Mouse (Mus musculus) central nervous system, embryonic 14 days (tissue): ENCODE results near the gene Cx3cr1. TPM values are rescaled to one million over a fixed set of nuclear protein-coding genes. Genes with fewer than 3 reads are reported as not detected.

Experiments used
- polyA plus RNA-seq: library from polyadenylated mRNA; depleted of rRNA; stranded (reverse); fragments of >200 nt; gene quantifications from 2 replicates; pipeline ENCODE4 v1.2.3, GENCODE M21; 2012; rRNA removed

Gene Cx3cr1
- 4.2 and 4.7 TPM in 2 replicates for polyA plus RNA-seq

DNA sequence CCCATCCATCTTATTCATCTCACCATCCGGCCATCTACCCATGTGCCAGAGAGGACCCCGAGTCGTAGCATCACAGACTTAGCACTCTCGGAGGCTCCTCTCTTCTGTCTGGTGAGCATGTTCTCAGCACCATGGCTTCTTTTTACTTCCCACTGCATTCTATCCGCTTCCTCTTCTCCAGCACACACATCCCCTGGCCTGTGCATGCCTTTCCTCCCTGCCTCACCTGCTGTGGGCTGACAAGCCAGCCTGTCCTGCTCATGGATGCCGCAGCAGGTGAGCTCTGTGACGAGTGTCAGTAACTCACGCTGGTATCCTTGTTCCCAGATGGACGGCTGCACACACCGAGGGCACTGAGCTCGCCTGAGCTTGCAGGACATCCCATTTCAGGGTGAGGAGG lies at the start of gene Cx3cr1:
Gene Cx3cr1, minus strand, starts transcription at position 101 of the 400 bp plus-strand sequence.

GRCm38 (mm10) chr9:120110211-120111018 lies 40.7 kb upstream of the Cx3cr1 start, which contains the start of gene Slc25a38:
Gene Slc25a38, plus strand, starts transcription at chr9:120110374.

GRCm38 (mm10) chr9:120091696-120092238 lies 22.1 kb upstream of the Cx3cr1 start, which contains the start of gene Ccr8:
Gene Ccr8, plus strand, starts transcription at chr9:120092114.

GRCm38 (mm10) chr9:120023086-120023811 lies 46.4 kb downstream of the Cx3cr1 start, which contains the start of gene Xirp1:
Gene Xirp1, minus strand, starts transcription at chr9:120023598.

GRCm38 (mm10) chr9:119984536-119985011 lies 85.1 kb downstream of the Cx3cr1 start, which contains the start of gene Csrnp1:
Gene Csrnp1, minus strand, starts transcription at chr9:119984658.

DNA sequence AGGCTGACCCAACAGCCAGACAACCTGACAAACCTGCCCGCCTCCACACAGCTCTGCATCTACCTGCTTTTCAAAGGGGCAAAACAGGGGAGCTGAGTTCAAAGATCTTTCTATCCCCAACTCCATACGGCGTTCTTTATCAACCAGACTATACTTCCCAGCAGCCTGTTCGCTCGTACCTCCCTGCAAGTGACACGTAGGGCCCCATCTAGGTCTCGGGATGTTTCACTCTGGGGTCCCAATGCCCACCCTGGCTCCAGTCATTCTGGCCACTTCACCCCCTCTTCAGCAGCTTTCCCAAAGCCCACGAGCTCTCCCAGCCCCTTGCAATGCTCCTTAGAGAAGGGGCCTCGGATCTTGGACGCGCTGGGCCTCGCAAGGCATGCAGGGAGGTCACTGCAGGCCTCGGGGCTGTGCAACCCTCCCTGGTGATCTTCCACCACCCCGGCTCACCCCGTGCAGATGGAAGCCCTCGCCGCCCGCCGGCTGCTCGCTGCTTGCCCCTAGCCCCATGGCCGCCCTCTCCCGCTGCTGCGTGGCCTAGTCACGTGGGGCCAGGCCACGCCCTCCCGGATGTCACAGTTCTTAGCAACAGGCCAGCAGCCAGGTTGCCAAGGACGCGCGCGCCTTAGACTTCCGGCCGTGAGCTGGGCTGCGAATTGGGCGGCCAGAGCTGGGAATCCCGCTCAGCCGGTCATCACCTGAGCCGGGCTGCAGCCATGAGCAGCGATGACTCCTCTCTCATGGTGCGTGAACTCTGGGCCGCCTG lies 132.5 kb downstream of the Cx3cr1 start, which contains the start of the genes Gorasp1 and Ttc21a:
Gene Gorasp1, minus strand, starts transcription at position 561 of the 769 bp plus-strand sequence.
Gene Ttc21a, plus strand, starts transcription at position 602 of the 769 bp plus-strand sequence.

GRCm38 (mm10) chr9:119894339-119895009 lies 175.2 kb downstream of the Cx3cr1 start, which contains the start of gene Wdr48:
Gene Wdr48, plus strand, starts transcription at chr9:119894878.

Other genes with a start within 250 kb of the Cx3cr1 start
- 0.27 and 0.36 TPM in 2 replicates for gene Scn11a, start 244.4 kb downstream of the Cx3cr1 start, polyA plus RNA-seq
- 80.2 and 85.9 TPM in 2 replicates for gene Wdr48, start 175.0 kb downstream of the Cx3cr1 start, polyA plus RNA-seq
- gene Gorasp1, start 132.3 kb downstream of the Cx3cr1 start, polyA plus RNA-seq: 21.7 and 21.9 TPM in 2 replicates
- 1.4 and 1.5 TPM in 2 replicates for gene Ttc21a, start 132.3 kb downstream of the Cx3cr1 start, polyA plus RNA-seq
- 2.9 and 5.0 TPM in 2 replicates for gene Csrnp1, start 85.2 kb downstream of the Cx3cr1 start, polyA plus RNA-seq
- 0.01 and 0.26 TPM in 2 replicates for gene Xirp1, start 46.3 kb downstream of the Cx3cr1 start, polyA plus RNA-seq
- 0.25 TPM in 1 of 2 replicates, not detected in the other for gene Ccr8, start 22.2 kb upstream of the Cx3cr1 start, polyA plus RNA-seq
- gene Slc25a38, start 40.5 kb upstream of the Cx3cr1 start, polyA plus RNA-seq: 28.9 and 33.3 TPM in 2 replicates
- 1,759 and 1,851 TPM in 2 replicates for gene Rpsa, start 57.8 kb upstream of the Cx3cr1 start, polyA plus RNA-seq
- gene Mobp, start 79.8 kb upstream of the Cx3cr1 start, polyA plus RNA-seq: 0.10 TPM in 2 replicates
- 4.4 and 5.8 TPM in 2 replicates for gene Myrip, start 231.6 kb upstream of the Cx3cr1 start, polyA plus RNA-seq